Mouse (Mus musculus): ENCODE data around the gene Alg2.

Gene Alg2

DNA sequence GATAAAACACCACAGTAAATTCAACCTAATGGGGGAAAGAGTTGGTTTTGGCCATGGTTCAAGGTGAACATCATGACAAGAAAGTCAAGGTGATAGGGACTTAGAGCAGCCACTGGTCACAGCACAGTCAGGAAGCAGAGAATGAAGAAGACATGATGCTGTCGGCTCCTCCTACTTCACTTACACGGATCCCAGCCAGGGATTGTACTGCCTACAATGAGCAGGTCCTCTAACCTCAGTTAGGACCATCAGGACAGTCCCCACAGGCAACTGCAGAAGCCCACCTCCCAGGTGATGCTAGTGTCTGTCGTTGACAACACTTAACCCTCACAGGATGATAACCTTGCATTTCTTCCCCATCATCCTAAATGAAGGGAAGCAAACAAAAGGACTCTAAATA lies 56.3 kb downstream of the Alg2 start:
- DNase-seq (ENCODE audit: extremely low read depth, insufficient read length, low spot score), result no peak

Measured in 3134 (cell line).